Comparison of ENCODE assay signal across 13 mouse cellular contexts in genomic region chr19:40405808-40406207, GRCm38 (mm10).
DNase-seq lines count a peak whose midpoint lies in the region; ATAC-seq and TF ChIP-seq lines count a peak whose summit lies in the region.
"Had no signal": no experiment of that assay in that cellular context is flagged by ENCODE, and none has a peak within 500 bp of the region (broad histone marks: within the 10 kb centered on the region; RNA-seq: fewer than 3 reads in every experiment).

No protein-coding gene starts in this region.

- no peaks in the 10 kb centered on the region for H3K27me3 ChIP-seq in heart, embryonic 13.5 days (replicated peaks)
- no peaks in the 10 kb centered on the region for H3K27me3 ChIP-seq in thymus, adult 2 months (ENCODE audit: control insufficient read depth, insufficient read depth, low read length)
- H3K27me3 ChIP-seq: forebrain, embryonic 12.5 days; megakaryocyte, embryonic 14.5 days had no signal

- peak overlapping the region; percentile 82 for H3K27ac ChIP-seq in heart, embryonic 13.5 days (replicated peaks)
- H3K27ac ChIP-seq in thymus, adult 2 months (ENCODE audit: control insufficient read depth, insufficient read depth, low read length), result no peak overlapping the region
- H3K27ac ChIP-seq: forebrain, embryonic 12.5 days had no signal

- H3K9me3 ChIP-seq in heart, embryonic 13.5 days, result no peaks in the 10 kb centered on the region
- H3K9me3 ChIP-seq: forebrain, embryonic 12.5 days; megakaryocyte, embryonic 14.5 days had no signal

- no peak overlapping the region for H3K4me3 ChIP-seq in heart, embryonic 13.5 days
- H3K4me3 ChIP-seq in thymus, adult 2 months (ENCODE audit: control insufficient read depth, insufficient read depth, low read length), result no peak overlapping the region
- H3K4me3 ChIP-seq: forebrain, embryonic 12.5 days; megakaryocyte, embryonic 14.5 days had no signal

- H3K36me3 ChIP-seq in heart, embryonic 13.5 days, result no peaks in the 10 kb centered on the region
- H3K36me3 ChIP-seq in thymus, adult 2 months (ENCODE audit: control insufficient read depth, insufficient read depth, low read length), result no peaks in the 10 kb centered on the region
- H3K36me3 ChIP-seq: forebrain, embryonic 12.5 days had no signal

- WGBS in heart, embryonic 13.5 days, result 28% methylated on average over 11 of the region's 11 CpGs
- 79% methylated on average over 11 of the region's 11 CpGs for WGBS in thymus, adult 2 months

- ATAC-seq in heart, embryonic 13.5 days (ENCODE audit: extremely low read depth, insufficient number of reproducible peaks, low FRiP score, low TSS enrichment), result no peak
- ATAC-seq: activated CD4-positive, CD25-positive, alpha-beta regulatory T cell, adult 4 months had no signal

- TF ChIP-seq POLR2A in thymus, adult 2 months (IDR thresholded peaks at IDR 0.05; ENCODE audit: control insufficient read depth, extremely low read depth, insufficient read depth, low read length, poor library complexity), result no peak

- no peak for TF ChIP-seq CTCF in thymus, adult 2 months (IDR thresholded peaks at IDR 0.05; ENCODE audit: borderline replicate concordance, control insufficient read depth, extremely low read depth, insufficient read depth, low read length, poor library complexity)

- H3K9ac ChIP-seq in heart, embryonic 13.5 days, result no peak overlapping the region; the same call in 1 of the 2 replicates
- H3K9ac ChIP-seq: forebrain, embryonic 12.5 days had no signal

- H3K4me1 ChIP-seq in heart, embryonic 13.5 days, result peaks cover 74% of the 10 kb centered on the region
- no peaks in the 10 kb centered on the region for H3K4me1 ChIP-seq in thymus, adult 2 months (replicated peaks; ENCODE audit: control insufficient read depth, insufficient read depth, low read length)
- H3K4me1 ChIP-seq: forebrain, embryonic 12.5 days had no signal

- H3K4me2 ChIP-seq in heart, embryonic 13.5 days, result peak overlapping the region; percentile 40
- H3K4me2 ChIP-seq: forebrain, embryonic 12.5 days had no signal

- peak; percentile 38 for DNase-seq in kidney, adult 18-20 months
- DNase-seq in kidney, adult 11 months, result no peak
- peak; percentile 74 for DNase-seq in kidney, adult 9 months
- DNase-seq in lung, postnatal 14 days, result peak; percentile 51
- DNase-seq in cerebellum, adult 11-12 months, result no peak
- DNase-seq in right cerebral cortex, adult 2 months (ENCODE audit: low spot score in 2 of 2), result no peak
- DNase-seq in thymus, adult 2 months, result no peak
- DNase-seq: cerebellum, adult 9-10 months; thymus, adult 18-20 months had no signal

Comparison
In these comparisons a context has a peak if more than half of its experiments do, and no peak if none do; other contexts are left out.
1. DNase-seq: peak in kidney, adult 18-20 months (single experiment), kidney, adult 9 months (single experiment) and lung, postnatal 14 days (single experiment); none in kidney, adult 11 months (single experiment), cerebellum, adult 11-12 months (single experiment), right cerebral cortex, adult 2 months (0 of 2) and thymus, adult 2 months (single experiment).